Mouse (Mus musculus) adrenal gland, postnatal 4 days (tissue): ENCODE data around the gene Nppa. TPM values are rescaled to one million over a fixed set of nuclear protein-coding genes. Genes with fewer than 3 reads are reported as not detected.

Experiments used
- DNase-seq, 2 experiments: peaks; one replicate each; pipeline ENCODE4 v3.0.0; 2021 to 2022; ENCODE audit warnings: low spot score in 2 of 2, mixed read lengths in 2 of 2
- long read RNA-seq, 2 experiments: library from polyadenylated mRNA; stranded (forward); transcript quantifications; one replicate each; pipeline ENCODE4 v2.0.0; 2021
- total RNA-seq, 2 experiments: library from RNA; stranded (reverse); gene quantifications; 2 replicates each; pipeline ENCODE4 v1.2.3; 2021

The Nppa gene
- not detected for total RNA-seq
- long read RNA-seq, experiment 1: 0 reads
- long read RNA-seq, experiment 2: 0 reads

GRCm38 (mm10) chr4:148000202-148000772 lies at the start of gene Nppa:
Gene Nppa (plus strand): TSS chr4:148000722.
- no peak for DNase-seq

- DNase-seq: no peak
Observed at GRCm38 (mm10) chr4:147953590-147953989, 46.9 kb upstream of the Nppa start.

DNA sequence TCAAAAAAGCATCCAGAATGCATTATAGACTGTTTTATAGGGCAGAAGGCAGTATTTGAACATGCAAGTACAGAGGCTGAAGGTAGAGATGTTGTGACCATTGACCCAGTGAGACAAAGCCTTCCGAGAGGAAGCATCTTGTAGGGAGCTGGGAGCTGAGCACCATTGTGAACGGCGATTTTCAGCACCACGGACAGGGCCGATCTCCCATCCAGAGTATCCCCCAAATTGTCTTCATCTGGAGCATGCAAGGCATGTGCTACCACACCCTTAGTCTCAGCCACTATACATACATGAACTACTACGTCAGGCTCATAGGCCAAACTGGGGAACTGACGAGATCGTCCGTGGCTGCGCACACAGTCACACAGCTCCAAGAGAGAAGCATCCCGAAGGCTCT lies 43.4 kb upstream of the Nppa start:
- no peak for DNase-seq

DNA sequence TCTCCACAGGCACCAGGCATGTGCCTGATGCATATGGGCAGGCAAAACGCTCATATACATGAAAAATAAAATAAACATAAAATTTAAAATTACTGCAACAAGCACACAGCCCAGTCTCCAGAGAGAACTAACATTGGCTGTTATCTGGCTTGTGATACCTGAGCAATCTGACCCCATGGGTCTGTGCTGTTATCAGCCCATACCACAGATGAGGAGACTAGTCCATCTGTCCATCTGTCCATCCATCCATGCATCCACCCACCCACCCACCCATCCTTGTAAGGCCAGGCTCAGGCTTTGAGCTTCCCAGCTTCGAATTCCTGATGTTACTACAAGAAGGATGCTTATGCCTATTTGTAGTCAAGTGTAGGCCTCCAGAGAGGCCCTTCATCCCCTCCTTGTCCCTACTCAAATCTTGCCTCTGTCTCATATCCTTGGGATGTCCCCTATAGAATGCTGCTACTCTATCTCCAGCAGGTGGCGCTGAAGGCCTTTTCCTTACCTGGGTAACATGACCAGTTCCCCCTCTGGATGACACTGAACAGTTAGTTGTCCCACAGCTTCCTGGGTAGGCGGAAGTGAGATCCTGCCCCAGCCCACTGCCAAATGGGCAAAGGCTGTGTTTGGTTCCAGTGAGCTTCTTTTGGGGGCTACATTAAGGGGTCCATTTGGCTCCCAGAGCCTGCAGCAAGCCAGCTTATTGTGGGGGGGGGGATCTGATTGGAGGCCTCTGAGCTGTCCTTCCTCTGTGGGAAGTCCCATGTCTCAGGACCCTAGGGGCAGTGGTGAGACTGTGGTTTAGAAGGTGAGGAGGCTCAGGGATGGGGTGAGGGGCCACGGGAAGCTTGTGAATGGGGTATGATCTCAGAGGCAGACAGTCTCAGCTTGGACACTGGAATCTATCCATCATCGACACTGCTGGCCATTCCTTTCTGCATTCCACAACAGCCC lies 40.4 kb upstream of the Nppa start:
- DNase-seq: peak in 1 of 2 experiments; percentile 55

DNA sequence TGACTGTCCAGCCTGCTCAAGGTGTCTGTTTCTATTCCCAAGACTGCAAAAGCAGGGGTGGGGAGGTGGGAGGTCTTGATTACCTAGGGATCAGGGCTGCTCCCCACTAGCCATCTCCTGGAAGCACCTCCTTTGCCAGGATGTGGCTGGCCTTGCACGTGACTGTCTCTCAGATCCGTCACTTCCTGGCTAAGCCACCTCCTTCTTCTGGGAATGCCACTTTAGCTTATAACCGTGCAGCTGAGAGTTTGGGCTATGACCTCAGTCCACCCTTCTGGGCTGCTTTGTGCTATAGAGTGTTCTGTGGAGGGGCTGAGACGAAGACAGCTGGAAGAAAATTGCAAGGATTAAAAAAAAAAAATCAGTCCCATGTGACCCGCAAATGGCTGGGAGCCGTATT lies 37.7 kb upstream of the Nppa start:
- no peak for DNase-seq

DNA sequence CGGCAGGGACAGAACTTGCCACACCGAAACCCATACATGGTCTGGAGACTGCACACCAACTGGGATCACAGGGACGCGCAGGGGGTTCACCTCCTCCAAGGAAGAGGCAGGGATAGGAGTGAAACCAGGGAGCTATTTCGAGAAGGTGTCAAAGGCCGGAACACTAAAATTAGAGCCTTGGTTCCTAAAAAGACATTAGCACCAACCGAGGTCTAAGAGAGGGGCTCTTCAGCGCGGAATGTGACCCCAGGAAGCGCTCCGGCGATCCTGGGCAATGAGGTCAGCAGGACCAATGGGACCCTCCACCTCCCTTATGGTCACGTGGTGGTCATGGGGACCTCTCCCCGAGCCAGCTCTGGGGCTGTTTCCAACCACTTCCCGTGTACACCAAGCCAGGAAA lies 36.9 kb upstream of the Nppa start:
- DNase-seq: no peak

GRCm38 (mm10) chr4:147965712-147966111 lies 34.8 kb upstream of the Nppa start:
- no peak for DNase-seq

DNA sequence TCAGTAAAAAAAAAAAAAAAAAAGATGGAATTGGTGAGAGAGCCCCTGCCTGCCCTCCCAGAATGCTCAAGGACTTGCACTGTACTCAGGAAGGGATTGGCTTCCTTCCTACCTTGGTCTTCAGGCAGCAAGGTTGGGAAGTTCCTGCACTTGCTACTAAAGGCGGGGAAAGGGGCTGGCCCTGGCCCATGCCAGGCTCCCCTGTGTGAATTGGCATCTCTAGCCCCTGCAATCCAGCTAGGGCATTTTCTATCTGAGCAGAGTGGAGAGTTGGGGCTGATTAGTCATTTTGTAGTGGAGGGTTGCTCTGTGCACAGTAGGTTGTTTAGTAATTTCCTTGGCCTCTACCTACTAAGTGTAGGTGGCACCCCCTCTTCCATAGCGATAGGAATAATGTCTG lies 31.7 kb upstream of the Nppa start:
- DNase-seq: no peak

DNA sequence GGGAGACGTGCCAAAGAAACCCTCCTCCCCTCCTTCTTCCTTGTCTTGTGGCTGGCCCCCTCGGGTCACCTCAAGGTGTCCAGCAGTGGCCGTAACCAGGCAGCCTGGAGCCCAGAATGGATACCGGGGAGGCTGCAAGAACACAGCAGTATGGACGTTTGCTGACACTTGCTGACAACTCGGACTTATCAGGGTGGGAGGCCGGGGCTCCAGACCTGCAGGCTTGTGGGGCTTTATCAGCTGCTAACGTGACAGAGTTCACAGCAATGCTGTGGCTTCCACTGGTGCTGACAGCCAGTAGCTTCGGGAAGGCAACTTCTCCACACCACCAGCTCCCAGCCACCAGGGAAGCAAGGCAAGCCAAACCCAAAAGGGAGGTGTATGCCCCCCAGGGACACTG lies 31.2 kb upstream of the Nppa start:
- DNase-seq: no peak

- DNase-seq: no peak
Observed at GRCm38 (mm10) chr4:147976237-147976636, 24.3 kb upstream of the Nppa start.

GRCm38 (mm10) chr4:147977726-147978125 lies 22.8 kb upstream of the Nppa start:
- no peak for DNase-seq

DNA sequence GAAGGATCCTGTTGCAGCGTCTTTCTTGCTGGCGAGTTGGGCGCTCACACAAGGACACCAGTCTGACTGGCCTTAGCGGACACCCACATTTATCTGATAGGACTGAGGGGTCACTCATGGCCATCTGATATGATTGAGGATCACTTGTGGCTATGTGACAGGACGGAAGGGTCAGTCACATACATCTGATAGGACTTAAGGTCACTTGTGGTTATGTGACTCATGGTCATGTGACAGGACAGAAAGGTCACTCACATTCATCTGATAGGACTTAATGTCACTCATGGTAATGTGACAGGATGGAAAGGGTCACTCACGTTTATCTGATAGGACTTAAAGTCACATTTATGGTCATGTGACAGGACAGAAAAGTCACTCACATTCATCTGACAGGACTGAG lies 22.1 kb upstream of the Nppa start:
- no peak for DNase-seq

- no peak for DNase-seq
Observed at GRCm38 (mm10) chr4:147979441-147979860, 21.1 kb upstream of the Nppa start.

DNA sequence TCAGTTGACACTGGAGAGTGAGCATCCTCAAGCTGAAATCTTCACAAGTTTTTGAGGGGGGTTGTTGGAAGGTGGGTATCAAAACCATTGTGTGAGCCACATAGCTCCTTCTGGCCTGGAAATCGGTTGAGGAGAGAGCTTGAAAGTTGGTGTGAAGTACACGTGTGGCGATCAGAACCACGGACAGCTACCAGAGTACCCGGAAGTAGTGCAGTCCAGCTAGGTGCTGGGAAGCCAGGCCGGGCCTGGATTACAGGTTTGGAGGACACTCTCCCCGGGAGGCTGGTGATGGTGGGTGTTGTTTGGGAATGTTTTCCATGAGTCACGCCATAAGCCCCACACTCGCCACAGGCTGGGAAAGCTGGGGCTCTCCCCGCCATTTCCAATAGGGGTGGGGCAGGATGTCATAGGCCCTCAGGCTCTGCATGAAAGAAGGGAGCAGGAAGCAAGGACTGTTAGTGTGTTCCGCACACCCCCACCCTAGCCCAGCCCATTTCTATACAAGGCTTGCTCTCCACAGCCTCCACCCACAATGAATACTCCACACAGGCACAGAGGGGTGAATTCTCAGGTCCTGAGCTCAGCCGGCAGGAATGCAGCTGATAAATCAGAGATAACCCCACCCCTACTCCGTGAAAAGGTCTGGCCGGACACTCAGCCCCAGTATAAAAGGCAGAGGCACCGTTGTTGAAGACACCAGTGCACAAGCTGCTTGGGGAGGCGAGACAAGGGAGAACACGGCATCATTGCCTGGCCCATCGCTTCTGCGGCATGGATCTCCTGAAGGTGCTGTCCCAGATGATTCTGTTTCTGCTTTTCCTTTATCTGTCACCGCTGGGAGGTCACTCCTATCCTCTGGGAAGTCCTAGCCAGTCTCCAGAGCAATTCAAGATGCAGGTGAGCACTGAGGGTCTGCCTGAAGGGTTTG lies 15.1 kb upstream of the Nppa start, which contains the start of gene Nppb:
Gene Nppb, plus strand, starts transcription at position 584 of the 928 bp plus-strand sequence.
- peak in 1 of 2 experiments; percentile 20 for DNase-seq

DNA sequence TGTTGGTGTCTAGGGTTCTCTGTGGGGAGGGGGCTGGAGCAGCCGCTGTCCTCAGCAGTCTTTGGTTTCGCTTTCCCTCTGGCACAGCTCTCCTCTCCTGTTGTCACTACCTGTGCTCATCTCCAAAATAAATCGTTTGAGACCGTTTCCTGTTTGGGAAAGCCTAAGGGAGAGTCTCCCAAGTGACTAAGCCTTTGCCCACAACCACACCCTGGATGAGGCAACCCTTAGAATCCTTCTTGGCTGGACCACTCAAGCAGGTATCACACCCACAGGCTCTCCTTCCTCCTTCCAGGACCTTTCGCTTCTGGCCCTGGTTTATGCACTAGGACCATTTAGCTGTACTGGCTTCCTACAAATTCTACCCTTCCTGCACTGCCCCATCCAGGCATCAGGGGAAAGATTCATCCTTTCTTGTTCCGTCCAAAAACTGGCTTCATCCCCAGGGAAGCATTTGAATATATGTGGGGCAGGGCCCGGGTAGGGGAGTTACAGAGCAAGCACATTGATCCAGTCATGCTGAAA lies 6.9 kb upstream of the Nppa start:
- DNase-seq: no peak

DNA sequence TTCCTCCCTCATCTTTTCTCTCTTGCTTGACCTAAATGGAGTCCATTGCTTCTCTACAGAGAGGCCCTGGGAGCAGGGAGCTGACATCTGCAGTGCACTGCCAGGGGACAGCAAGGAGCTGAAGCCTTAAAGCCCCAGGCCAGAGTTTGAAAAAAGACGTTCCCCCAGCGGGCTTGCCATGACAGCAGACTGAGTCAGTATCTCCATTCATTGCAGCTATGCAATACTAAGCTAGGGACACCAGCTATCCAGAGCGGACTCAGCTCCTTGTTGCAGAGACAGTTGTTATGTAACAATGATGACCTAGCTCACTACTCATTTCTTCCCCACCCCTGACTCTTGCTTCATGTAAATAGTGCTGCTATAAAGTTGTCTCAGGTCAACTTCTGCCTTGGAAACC lies 5.2 kb upstream of the Nppa start:
- no peak for DNase-seq

- DNase-seq: no peak
Observed at GRCm38 (mm10) chr4:148001013-148001789, 679 bp downstream of the Nppa start.

DNA sequence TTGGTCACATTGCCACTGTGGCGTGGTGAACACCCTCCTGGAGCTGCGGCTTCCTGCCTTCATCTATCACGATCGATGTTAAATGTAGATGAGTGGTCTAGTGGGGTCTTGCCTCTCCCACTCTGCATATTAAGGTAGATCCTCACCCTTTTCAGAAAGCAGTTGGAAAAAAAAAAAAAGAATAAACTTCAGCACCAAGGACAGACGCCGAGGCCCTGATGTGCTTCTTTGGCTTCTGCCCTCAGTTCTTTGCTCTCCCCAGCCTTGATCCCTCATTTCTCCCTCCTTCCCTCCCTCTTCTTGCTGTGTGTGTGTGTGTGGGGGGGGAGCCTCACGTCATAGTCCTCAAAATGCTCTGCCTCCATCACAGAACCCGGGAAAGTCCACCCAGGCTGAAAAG lies 1.3 kb downstream of the Nppa start:
- DNase-seq: no peak

DNA sequence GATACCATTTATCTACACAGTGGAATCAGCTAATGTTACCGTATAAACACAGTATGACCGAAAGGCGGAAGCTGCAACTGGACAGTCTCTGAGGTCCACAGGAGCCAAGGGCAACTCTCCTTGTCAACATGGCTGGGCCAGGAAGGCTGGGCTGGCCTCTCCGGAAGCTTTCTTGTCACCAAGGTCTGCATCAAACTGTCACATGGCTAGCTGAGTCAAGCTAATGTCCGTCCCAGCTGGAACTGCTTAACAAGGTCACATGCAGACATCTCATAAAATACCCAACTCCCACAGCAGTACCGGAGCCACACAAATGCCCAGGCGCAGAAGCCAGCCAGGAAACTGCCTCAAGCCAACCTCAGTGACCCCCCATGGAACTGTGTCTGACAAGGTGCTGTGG lies 3.8 kb downstream of the Nppa start:
- no peak for DNase-seq

DNA sequence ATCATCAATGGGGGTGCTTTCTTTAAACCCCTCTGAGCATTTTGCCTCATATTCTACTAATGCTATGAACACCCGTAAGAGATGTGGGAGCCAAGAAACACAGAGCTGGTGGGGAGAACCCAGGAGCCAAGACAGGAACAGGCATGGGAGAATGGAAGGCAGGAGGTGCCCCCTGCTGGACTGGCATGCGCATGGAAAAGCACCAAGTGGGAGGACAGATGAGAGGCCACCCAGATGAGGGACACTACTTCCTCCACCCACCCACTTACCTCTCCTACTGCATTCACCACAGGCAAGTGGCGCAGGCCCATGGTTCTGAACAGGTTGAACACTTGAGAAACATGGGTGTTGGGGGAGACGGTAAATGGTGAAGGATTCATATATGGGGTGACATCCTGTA lies 7.9 kb downstream of the Nppa start:
- peak in 1 of 2 experiments; percentile 23 for DNase-seq
